Mouse (Mus musculus): ENCODE measurements around the gene Sema4a.
A peak's percentile ranks its signal among the peaks of the same experiment; 100 is the strongest.

Gene Sema4a

GRCm38 (mm10) chr3:88460983-88461696, at the start of gene Sema4a:
TSS of gene Sema4a (minus strand) at chr3:88461182.
- DNase-seq = peak; percentile 91

GRCm38 (mm10) chr3:88509692-88510420, 48.9 kb upstream of the Sema4a start, which contains the start of gene Lmna:
TSS of gene Lmna (minus strand) at chr3:88509956.
- DNase-seq = peak; percentile 100

GRCm38 (mm10) chr3:88509250-88509649, 48.3 kb upstream of the Sema4a start:
- DNase-seq = no peak

GRCm38 (mm10) chr3:88505765-88506164, 44.8 kb upstream of the Sema4a start:
- DNase-seq = peak; percentile 87

- peak; percentile 87 for DNase-seq
Measured at GRCm38 (mm10) chr3:88505081-88505480, 44.1 kb upstream of the Sema4a start.

- peak; percentile 95 for DNase-seq
Measured at GRCm38 (mm10) chr3:88503881-88504746, 43.1 kb upstream of the Sema4a start.

GRCm38 (mm10) chr3:88503505-88503863, 42.5 kb upstream of the Sema4a start:
- DNase-seq = peak; percentile 98

- DNase-seq = peak; percentile 100
Measured at GRCm38 (mm10) chr3:88502641-88503504, 41.9 kb upstream of the Sema4a start.

- DNase-seq = peak; percentile 96
Measured at GRCm38 (mm10) chr3:88502031-88502571, 41.1 kb upstream of the Sema4a start.

- peak; percentile 94 for DNase-seq
Measured at GRCm38 (mm10) chr3:88501366-88502030, 40.5 kb upstream of the Sema4a start.

- DNase-seq = peak; percentile 92
Measured at GRCm38 (mm10) chr3:88500655-88501365, 39.8 kb upstream of the Sema4a start.

- DNase-seq = peak; percentile 90
Measured at GRCm38 (mm10) chr3:88500087-88500486, 39.1 kb upstream of the Sema4a start.

GRCm38 (mm10) chr3:88499580-88499979, 38.6 kb upstream of the Sema4a start:
- DNase-seq = no peak

- DNase-seq = peak; percentile 96
Measured at GRCm38 (mm10) chr3:88495741-88496415, 34.9 kb upstream of the Sema4a start.

GRCm38 (mm10) chr3:88494836-88495628, 34.0 kb upstream of the Sema4a start:
- peak; percentile 98 for DNase-seq

GRCm38 (mm10) chr3:88493706-88494582, 33.0 kb upstream of the Sema4a start:
- peak; percentile 90 for DNase-seq

GRCm38 (mm10) chr3:88487396-88487795, 26.4 kb upstream of the Sema4a start:
- peak; percentile 87 for DNase-seq

GRCm38 (mm10) chr3:88486887-88487286, 25.9 kb upstream of the Sema4a start:
- peak; percentile 91 for DNase-seq

All from heart, adult 11 months (tissue).